Mouse (Mus musculus) frontal cortex, adult 2 months (tissue): ENCODE measurements around the gene St5. TPM values are rescaled to one million over a fixed set of nuclear protein-coding genes. Genes with fewer than 3 reads are reported as not detected.

Experiments
- DNase-seq, 2 experiments: peaks; one replicate each; pipeline ENCODE4 v3.0.0; 2022; ENCODE audit warnings: low spot score in 1 of 2; ENCODE audit errors: extremely low spot score in 1 of 2
- polyA plus RNA-seq: library from polyadenylated mRNA; depleted of rRNA; stranded (reverse); fragments of >200 nt; gene quantifications from 2 replicates; pipeline ENCODE4 v1.2.3, GENCODE M21; 2012

St5 gene
- polyA plus RNA-seq, 1 experiment = 24.3 TPM

- DNase-seq = no peak
Observed at GRCm38 (mm10) chr7:109534921-109535320, 168.5 kb downstream of the St5 start.

DNA sequence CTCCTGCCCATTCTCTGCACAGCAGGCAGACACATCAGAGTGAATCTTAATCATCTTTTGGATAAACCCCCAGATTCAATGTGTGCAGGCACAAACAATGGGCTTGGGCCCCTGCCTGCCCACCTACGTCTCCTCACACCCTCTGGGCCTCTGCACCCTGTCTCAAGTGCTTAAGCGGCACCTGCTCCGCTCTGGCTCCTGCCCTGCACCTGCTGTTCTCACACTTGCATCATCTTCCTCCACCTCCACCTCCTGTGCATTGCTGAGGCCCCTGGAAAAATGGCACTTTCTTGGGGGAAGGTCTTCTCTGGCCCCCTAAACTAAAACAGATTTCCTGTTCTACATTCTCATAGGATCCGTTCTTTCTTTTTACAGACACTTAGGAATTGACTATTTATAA is 169.5 kb downstream of the St5 start:
- DNase-seq = no peak

GRCm38 (mm10) chr7:109533129-109533528 is 170.3 kb downstream of the St5 start:
- DNase-seq = peak in 1 of 2 experiments; percentile 27

DNA sequence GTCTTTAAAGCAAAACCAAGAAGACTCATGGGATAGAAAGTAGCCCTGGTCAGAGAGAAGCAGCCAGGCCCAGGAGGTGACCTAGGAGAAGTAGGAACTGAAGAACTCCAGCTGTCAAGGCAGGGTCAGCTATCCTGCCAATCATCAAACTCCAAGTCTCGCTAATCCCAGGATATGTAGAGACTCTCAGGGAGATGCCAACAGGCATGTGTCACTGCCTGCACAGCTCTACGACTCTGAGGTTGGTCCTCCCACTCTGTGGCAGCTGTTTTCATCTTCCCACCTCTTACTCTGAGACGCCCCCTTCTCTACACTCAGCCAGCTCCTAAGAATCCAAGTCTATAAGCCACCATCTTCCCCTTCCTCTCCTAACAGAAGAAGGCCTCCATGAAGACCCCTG is 170.7 kb downstream of the St5 start:
- peak in 1 of 2 experiments; percentile 53 for DNase-seq

GRCm38 (mm10) chr7:109531501-109531900 is 171.9 kb downstream of the St5 start:
- no peak for DNase-seq

DNA sequence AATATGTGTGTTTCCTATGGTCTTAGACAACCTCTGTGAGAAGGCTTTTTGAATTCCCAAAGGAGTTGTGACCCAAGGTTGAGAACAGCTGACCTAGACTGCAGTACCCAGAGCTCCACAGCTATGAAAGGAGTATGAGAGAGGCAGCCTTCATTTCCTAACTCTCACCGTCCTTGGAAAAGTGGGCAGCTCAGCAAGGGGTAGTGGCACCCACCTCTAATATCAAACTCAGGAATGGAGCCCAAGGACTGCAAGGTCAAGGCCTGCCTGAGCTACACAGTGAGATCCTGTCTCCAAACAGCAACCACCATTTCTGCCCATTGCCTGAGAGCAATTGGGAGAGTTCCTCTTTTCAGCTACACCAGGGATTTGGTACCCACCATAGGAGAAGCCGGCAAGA is 173.7 kb downstream of the St5 start:
- no peak for DNase-seq

GRCm38 (mm10) chr7:109528356-109528755 is 175.0 kb downstream of the St5 start:
- peak in 1 of 2 experiments; percentile 52 for DNase-seq

DNA sequence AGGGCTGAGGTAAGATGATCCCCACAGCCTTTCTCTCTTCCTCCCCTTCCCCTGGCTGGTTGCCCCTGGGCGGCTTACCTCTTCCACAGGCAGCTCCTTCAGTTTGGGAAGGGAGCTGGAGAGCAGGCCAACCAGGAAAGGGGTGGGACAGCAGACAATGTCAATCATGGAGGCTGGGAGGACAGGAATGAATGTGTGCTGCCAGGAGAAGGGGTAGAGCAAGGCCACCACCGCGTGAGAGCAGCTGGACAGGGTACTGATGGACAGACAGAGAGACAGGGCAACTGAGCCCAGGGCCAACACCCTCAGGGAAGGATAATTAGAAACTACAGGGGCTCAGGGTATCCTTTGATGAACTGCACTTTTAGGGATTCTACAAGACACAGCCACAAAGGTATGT is 175.9 kb downstream of the St5 start:
- DNase-seq = no peak

- DNase-seq = no peak
Observed at GRCm38 (mm10) chr7:109525740-109526663, 177.4 kb downstream of the St5 start.

GRCm38 (mm10) chr7:109524763-109525162 is 178.6 kb downstream of the St5 start:
- DNase-seq = no peak

GRCm38 (mm10) chr7:109524442-109524744 is 179.0 kb downstream of the St5 start:
- DNase-seq = no peak

- DNase-seq = no peak
Observed at GRCm38 (mm10) chr7:109523741-109524441, 179.5 kb downstream of the St5 start.

DNA sequence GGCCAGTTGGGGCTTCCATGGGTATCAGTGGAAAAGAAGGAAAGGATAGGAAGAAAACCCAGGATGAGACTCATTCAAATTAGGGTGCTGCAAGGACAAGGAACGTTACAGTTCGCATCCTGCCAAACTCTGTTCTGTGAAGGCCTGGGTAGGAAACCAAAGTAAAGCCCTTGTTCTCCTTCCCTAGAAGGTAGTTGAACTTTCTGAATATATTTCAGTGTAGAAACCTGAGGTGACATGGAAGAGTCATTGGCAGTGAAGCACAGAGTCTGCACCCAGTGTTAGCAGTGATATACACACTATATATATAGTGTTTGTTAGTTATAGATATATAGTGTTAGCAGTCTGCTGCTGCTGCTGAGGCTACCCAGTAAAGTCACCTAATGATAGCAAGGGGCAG is 180.1 kb downstream of the St5 start:
- DNase-seq = no peak

DNA sequence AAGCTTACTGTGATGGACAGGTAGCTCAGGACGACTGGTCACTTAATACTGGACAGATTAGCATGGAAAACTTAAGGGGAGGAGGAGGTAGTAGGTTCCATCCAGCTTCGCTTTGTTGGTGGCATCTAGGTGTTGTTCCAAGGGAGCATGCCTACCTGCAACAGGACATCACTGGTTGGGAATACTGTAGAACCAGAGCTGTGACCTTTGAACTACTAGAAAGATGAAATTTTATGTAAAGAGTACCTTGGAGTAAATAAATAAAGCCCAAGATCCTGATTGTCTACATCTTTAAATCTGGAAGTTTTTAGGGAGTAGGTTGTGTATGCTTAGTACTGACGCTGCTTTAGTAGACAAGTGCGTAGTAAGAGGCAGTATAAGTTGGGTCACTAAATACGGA is 181.3 kb downstream of the St5 start:
- DNase-seq = no peak

GRCm38 (mm10) chr7:109519936-109520335 is 183.5 kb downstream of the St5 start:
- no peak for DNase-seq

GRCm38 (mm10) chr7:109518838-109519696 is 184.3 kb downstream of the St5 start, which contains the start of gene Rpl27a:
Gene Rpl27a, plus strand, starts transcription at chr7:109519147.
- DNase-seq = peak; percentile 97 to 99

DNA sequence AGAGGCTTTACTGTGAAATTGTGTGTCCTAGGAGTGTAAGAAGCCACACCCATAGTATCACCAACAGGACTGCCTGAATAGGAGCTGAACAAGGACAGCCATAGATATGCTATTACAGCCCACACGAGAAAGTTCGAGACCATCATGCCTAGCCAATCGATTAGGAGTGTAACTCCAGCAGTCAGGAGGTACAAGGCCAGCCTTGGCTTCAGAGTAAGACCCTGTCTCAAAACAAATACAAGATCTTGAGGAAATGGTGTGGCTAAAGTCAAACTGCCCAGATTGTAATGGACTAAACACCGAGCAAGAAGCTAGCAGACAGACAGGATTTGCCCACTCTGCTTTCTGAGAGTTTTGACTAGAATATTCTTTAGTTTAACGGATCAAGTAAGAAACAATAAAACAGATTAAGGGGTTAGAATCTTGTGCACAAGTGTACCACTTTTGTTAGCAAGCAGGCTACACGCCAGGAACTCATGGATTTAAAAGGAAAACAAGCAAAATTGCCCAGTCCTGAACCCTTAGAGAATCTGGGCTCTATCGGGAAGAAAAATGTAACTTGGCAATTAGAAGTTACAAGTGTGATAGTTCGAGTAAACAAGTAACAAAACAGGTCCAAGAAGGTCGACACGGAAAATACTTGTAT is 185.2 kb downstream of the St5 start:
- no peak for DNase-seq

GRCm38 (mm10) chr7:109516500-109516899 is 186.9 kb downstream of the St5 start:
- no peak for DNase-seq

GRCm38 (mm10) chr7:109511838-109512237 is 191.6 kb downstream of the St5 start:
- no peak for DNase-seq

- no peak for DNase-seq
Observed at GRCm38 (mm10) chr7:109510799-109511198, 192.6 kb downstream of the St5 start.
